Mouse (Mus musculus): Measurements from ENCODE around the gene Tmem238. TPM values are rescaled to one million over a fixed set of nuclear protein-coding genes. Genes with fewer than 3 reads are reported as not detected.

Gene Tmem238
- polyA plus RNA-seq (2014; fragmentation: Illumina TruSeq; extraction: RNeasy Lipid Tissue Mini Kit (QIAGEN cat#74804); ENCODE audit: low read depth, low replicate concordance): 1.3 TPM

DNA sequence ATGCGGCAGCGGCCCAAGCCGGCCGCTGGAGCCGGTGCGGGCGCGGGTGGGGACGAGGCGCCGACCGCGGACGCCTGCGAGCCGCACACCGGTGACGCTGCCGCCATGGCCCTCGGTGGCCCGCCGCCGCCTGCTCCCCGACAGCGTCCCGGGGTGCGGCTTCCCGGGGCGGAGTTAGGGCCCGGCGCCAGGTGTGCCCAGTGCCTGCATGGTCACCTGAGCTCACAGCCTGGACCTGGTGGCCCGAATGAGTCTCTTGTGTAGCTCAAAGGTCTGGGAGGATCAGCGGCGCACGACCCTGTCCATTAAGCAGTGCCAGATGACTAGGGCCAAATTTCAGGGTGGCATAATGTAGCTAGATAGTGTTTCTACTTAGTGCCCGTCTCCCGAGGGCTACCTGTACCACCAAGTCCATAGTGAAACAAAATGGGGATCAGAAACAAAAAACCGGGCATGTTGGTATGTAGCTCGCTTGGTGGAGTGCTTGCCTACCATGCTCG, at the start of gene Tmem238:
Gene Tmem238 (minus strand): TSS at position 221 of the 500 bp plus-strand sequence.

DNA sequence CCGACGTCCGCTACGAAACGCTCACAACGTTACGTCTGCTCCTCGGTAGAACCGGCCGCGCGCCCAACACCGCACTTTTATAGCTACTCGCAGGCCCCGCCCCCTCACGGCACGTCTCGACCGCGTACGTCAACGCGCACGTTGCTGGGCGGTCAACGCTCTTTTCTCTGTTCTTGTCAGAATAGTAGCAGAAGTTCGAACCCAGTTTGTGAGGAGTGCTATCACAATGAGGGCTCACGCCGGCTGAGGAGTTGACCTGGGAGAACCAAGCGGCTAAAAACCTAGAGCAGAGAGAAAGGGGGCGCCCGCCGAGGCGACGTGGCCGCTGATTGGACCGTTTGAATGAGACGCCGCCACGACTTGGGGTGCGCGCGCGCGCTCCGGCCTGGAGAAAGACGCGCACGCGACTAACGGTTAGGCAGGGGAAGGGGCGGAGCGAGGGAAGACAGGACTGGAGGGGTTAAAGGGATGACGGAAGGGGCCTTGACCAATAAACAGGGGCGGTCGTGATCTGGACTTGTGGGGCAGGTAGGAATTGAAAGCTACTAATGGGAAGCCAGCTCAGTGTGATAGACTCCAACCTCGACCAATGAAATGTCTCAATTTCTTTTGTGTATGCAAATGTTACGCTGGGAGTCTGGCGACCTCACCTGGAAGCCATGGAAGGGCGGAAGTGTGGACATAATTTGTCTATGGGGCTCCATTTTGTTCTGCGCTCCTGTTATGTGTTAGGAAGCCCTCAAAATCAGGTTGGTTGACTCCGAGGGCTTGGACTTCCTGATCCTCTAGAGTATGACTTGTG, 23.0 kb upstream of the Tmem238 start, which contains the start of gene Ube2s:
Gene Ube2s (minus strand): TSS at position 288 of the 802 bp plus-strand sequence.

DNA sequence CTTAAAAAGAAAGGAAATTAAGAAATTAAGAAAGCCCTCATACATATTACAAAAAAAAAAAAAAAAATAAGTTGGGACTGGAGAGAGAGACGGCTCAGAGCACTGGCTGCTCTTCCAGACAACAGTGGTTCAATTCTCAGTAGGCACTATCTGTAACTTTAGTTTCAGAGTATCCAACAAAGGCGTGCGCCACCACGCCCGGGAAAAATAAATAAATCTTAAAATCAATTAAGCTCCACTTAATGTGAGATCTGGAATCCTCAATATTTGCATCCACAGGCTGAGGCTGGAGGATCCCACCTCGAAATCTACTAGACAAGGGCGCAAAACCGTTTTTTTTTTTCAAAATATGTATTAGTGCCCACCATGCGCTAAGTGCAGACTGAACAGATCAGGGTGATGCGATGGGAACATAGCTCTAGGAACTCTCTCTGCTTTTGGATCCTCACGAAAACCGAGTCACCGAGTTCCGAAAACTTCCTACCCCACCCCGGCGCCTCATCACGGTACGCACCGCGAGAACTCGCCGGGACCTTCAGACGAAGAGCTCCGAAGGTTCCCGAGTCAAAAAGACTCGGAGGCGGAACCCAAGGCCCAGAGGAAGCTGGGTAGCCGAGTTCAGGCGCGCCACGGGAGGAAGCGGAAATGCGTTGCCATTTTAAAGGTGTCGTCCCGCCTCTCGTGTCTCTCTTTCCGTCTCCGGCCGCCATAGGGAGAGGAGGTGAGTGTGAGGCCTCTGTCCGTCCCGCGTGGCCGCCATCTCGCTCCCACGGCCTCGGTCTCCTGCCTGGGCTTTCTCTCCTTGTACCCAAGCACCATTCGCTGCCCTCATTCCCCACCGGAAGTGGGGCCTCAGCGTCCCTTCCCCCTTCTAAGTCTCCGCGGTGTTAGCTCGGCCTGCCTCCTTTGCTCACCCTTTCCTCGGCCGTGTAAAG, 3.1 kb upstream of the Tmem238 start, which contains the start of gene Rpl28:
Gene Rpl28 (plus strand): TSS at position 597 of the 935 bp plus-strand sequence.

DNA sequence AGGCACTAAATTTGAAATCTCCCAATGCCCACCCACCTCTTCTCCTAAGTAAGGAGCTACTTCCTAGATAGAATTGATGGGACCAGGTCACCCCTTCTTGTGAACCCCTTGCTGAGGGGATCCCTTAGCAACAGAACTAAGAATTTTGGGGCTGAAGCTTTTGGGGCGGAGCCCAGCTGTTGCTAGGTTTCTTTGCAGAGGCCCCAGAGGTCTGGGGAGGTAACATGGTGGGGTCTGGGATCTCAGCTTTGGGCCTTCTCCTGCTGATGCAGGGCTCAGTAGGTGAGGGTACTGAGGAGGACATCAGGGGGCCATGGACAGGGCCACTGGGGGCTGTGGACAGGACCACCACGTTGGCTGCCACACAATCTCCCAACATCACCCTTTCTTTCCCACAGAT, 6.7 kb downstream of the Tmem238 start, which contains the start of the genes Il11 and Tmem190:
Gene Il11 (minus strand): TSS at position 101 of the 400 bp plus-strand sequence.
Gene Tmem190 (plus strand): TSS at position 179 of the 400 bp plus-strand sequence.

DNA sequence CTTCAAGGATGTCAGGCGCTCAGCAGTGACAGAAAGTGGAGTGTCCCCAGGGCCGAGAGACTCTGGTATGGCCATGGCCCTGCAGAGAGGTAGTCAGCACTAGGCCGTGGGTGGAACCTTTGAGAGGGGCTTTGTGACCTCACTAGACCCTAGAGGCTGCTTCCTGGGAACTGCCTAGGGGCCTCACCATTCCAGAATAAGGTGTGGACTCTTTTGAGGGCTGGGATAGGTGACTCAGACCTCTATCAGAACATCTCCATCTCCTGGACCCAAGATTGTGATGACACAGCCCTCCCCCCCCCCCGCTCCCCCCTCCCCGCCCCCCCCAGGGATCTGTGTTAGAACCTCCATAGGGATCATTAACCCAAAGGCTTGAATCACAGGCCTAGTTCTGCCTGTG, 18.3 kb downstream of the Tmem238 start, which contains the start of gene Fam71e2:
Gene Fam71e2 (minus strand): TSS at position 101 of the 400 bp plus-strand sequence.

DNA sequence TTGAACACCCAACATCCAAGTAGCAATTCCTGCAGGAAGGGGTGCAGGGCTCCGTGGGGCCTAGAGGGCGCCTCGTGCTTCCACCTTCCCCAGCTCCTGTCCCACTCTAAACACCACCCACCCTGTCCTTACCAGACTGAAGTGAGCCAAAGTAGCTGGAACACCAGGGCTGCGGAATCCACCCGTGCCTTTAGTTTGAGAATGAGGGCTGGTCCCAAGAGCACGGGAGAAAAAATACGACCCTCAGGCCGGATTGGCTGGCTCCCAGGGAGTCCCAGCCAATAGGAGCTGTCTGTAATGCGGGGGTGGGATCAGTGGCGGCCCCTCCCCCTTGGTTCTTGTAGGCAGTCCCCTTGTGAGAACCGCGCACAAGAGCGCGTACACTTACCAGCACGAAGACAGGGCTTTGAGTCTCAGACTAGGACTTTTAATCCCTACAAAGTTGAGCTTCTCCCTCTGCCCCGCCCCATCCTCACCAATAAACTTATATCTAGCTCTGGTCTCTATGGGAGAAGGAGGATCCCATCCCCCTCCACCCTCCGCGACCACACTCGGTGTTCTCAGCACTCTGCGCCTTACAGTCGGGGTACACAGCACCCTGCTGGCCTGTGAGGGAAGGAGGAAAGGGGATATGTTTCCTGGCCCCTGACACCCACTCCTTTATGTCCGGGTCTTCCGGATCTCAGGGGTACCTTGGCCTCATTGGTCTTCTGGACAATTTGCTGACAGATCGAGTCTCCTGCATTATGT, 36.5 kb downstream of the Tmem238 start, which contains the start of gene Cox6b2:
Gene Cox6b2 (minus strand): TSS at position 274 of the 750 bp plus-strand sequence.

DNA sequence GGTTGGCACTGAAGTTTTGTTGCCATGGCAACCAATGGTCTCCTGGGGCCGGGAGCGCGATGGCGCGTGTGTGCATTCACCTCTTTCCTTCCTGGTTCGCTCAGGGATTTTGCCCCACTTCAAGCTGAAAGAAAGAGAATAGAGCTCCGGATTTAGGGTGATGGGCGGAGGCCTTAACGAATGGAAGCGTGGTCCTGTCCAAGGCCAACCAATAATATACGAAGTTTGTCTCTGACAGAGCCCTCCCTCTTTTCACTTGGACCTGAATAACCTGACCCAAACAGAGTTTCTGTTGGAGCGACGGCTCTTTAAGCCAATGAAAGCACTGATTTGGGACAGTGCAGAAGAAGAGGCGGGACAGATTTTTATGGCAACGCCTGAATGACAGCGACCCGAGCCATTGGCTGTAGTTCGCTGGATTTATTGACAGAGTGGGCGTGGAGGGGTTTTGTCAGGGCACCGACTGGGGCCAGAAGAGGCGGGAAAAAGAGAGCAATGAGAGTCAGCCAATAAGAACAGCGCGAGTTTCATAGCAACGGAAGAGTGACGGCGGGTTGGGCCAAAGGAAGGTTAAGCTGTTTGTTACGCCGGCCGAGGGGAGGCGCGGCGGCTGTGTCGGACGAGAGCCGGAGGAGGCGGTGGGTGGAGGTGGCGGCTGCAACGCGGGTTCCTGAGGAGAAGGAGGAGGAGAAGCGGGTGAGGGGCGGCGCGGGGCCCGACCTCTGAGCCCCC, 49.7 kb downstream of the Tmem238 start, which contains the start of gene Kmt5c:
Gene Kmt5c (plus strand): TSS at position 572 of the 732 bp plus-strand sequence.

Other genes starting within 250 kb of the Tmem238 start
- not detected for gene Syt5, start 242.1 kb downstream of the Tmem238 start, polyA plus RNA-seq (2014; fragmentation: Illumina TruSeq; extraction: RNeasy Lipid Tissue Mini Kit (QIAGEN cat#74804); ENCODE audit: low read depth, low replicate concordance)
- not detected for gene Ptprh, start 185.6 kb downstream of the Tmem238 start, polyA plus RNA-seq (2014; fragmentation: Illumina TruSeq; extraction: RNeasy Lipid Tissue Mini Kit (QIAGEN cat#74804); ENCODE audit: low read depth, low replicate concordance)
- gene Tmem86b, start 158.2 kb downstream of the Tmem238 start, polyA plus RNA-seq (2014; fragmentation: Illumina TruSeq; extraction: RNeasy Lipid Tissue Mini Kit (QIAGEN cat#74804); ENCODE audit: low read depth, low replicate concordance): 3.1 TPM
- 11.6 TPM for gene Ppp6r1, start 130.6 kb downstream of the Tmem238 start, polyA plus RNA-seq (2014; fragmentation: Illumina TruSeq; extraction: RNeasy Lipid Tissue Mini Kit (QIAGEN cat#74804); ENCODE audit: low read depth, low replicate concordance)
- not detected for gene Hspbp1, start 104.6 kb downstream of the Tmem238 start, polyA plus RNA-seq (2014; fragmentation: Illumina TruSeq; extraction: RNeasy Lipid Tissue Mini Kit (QIAGEN cat#74804); ENCODE audit: low read depth, low replicate concordance)
- 0.24 TPM for gene Brsk1, start 99.1 kb downstream of the Tmem238 start, polyA plus RNA-seq (2014; fragmentation: Illumina TruSeq; extraction: RNeasy Lipid Tissue Mini Kit (QIAGEN cat#74804); ENCODE audit: low read depth, low replicate concordance)
- not detected for gene Tmem150b, start 64.4 kb downstream of the Tmem238 start, polyA plus RNA-seq (2014; fragmentation: Illumina TruSeq; extraction: RNeasy Lipid Tissue Mini Kit (QIAGEN cat#74804); ENCODE audit: low read depth, low replicate concordance)
- 0.89 TPM for gene Kmt5c, start 49.5 kb downstream of the Tmem238 start, polyA plus RNA-seq (2014; fragmentation: Illumina TruSeq; extraction: RNeasy Lipid Tissue Mini Kit (QIAGEN cat#74804); ENCODE audit: low read depth, low replicate concordance)
- not detected for gene Cox6b2, start 36.6 kb downstream of the Tmem238 start, polyA plus RNA-seq (2014; fragmentation: Illumina TruSeq; extraction: RNeasy Lipid Tissue Mini Kit (QIAGEN cat#74804); ENCODE audit: low read depth, low replicate concordance)
- not detected for gene Fam71e2, start 18.4 kb downstream of the Tmem238 start, polyA plus RNA-seq (2014; fragmentation: Illumina TruSeq; extraction: RNeasy Lipid Tissue Mini Kit (QIAGEN cat#74804); ENCODE audit: low read depth, low replicate concordance)
- gene Il11, start 6.8 kb downstream of the Tmem238 start, polyA plus RNA-seq (2014; fragmentation: Illumina TruSeq; extraction: RNeasy Lipid Tissue Mini Kit (QIAGEN cat#74804); ENCODE audit: low read depth, low replicate concordance): 0.20 TPM
- gene Tmem190, start 6.7 kb downstream of the Tmem238 start, polyA plus RNA-seq (2014; fragmentation: Illumina TruSeq; extraction: RNeasy Lipid Tissue Mini Kit (QIAGEN cat#74804); ENCODE audit: low read depth, low replicate concordance): not detected
- gene Rpl28, start 3.2 kb upstream of the Tmem238 start, polyA plus RNA-seq (2014; fragmentation: Illumina TruSeq; extraction: RNeasy Lipid Tissue Mini Kit (QIAGEN cat#74804); ENCODE audit: low read depth, low replicate concordance): 11.3 TPM
- 2.9 TPM for gene Ube2s, start 22.9 kb upstream of the Tmem238 start, polyA plus RNA-seq (2014; fragmentation: Illumina TruSeq; extraction: RNeasy Lipid Tissue Mini Kit (QIAGEN cat#74804); ENCODE audit: low read depth, low replicate concordance)
- 3.2 TPM for gene Shisa7, start 55.0 kb upstream of the Tmem238 start, polyA plus RNA-seq (2014; fragmentation: Illumina TruSeq; extraction: RNeasy Lipid Tissue Mini Kit (QIAGEN cat#74804); ENCODE audit: low read depth, low replicate concordance)
- gene Isoc2b, start 80.6 kb upstream of the Tmem238 start, polyA plus RNA-seq (2014; fragmentation: Illumina TruSeq; extraction: RNeasy Lipid Tissue Mini Kit (QIAGEN cat#74804); ENCODE audit: low read depth, low replicate concordance): 2.9 TPM
- gene Isoc2a, start 87.5 kb upstream of the Tmem238 start, polyA plus RNA-seq (2014; fragmentation: Illumina TruSeq; extraction: RNeasy Lipid Tissue Mini Kit (QIAGEN cat#74804); ENCODE audit: low read depth, low replicate concordance): 5.4 TPM
- gene Gm36210, start 116.9 kb upstream of the Tmem238 start, polyA plus RNA-seq (2014; fragmentation: Illumina TruSeq; extraction: RNeasy Lipid Tissue Mini Kit (QIAGEN cat#74804); ENCODE audit: low read depth, low replicate concordance): not detected
- not detected for gene Zfp628, start 125.6 kb upstream of the Tmem238 start, polyA plus RNA-seq (2014; fragmentation: Illumina TruSeq; extraction: RNeasy Lipid Tissue Mini Kit (QIAGEN cat#74804); ENCODE audit: low read depth, low replicate concordance)
- gene Nat14, start 132.4 kb upstream of the Tmem238 start, polyA plus RNA-seq (2014; fragmentation: Illumina TruSeq; extraction: RNeasy Lipid Tissue Mini Kit (QIAGEN cat#74804); ENCODE audit: low read depth, low replicate concordance): 0.57 TPM
- not detected for gene Ssc5d, start 136.1 kb upstream of the Tmem238 start, polyA plus RNA-seq (2014; fragmentation: Illumina TruSeq; extraction: RNeasy Lipid Tissue Mini Kit (QIAGEN cat#74804); ENCODE audit: low read depth, low replicate concordance)
- gene Sbk2, start 174.8 kb upstream of the Tmem238 start, polyA plus RNA-seq (2014; fragmentation: Illumina TruSeq; extraction: RNeasy Lipid Tissue Mini Kit (QIAGEN cat#74804); ENCODE audit: low read depth, low replicate concordance): not detected
- gene Sbk3, start 181.5 kb upstream of the Tmem238 start, polyA plus RNA-seq (2014; fragmentation: Illumina TruSeq; extraction: RNeasy Lipid Tissue Mini Kit (QIAGEN cat#74804); ENCODE audit: low read depth, low replicate concordance): not detected
- gene Zfp579, start 206.5 kb upstream of the Tmem238 start, polyA plus RNA-seq (2014; fragmentation: Illumina TruSeq; extraction: RNeasy Lipid Tissue Mini Kit (QIAGEN cat#74804); ENCODE audit: low read depth, low replicate concordance): 10.8 TPM
- gene Zfp524, start 224.8 kb upstream of the Tmem238 start, polyA plus RNA-seq (2014; fragmentation: Illumina TruSeq; extraction: RNeasy Lipid Tissue Mini Kit (QIAGEN cat#74804); ENCODE audit: low read depth, low replicate concordance): not detected
- 11.1 TPM for gene Fiz1, start 225.0 kb upstream of the Tmem238 start, polyA plus RNA-seq (2014; fragmentation: Illumina TruSeq; extraction: RNeasy Lipid Tissue Mini Kit (QIAGEN cat#74804); ENCODE audit: low read depth, low replicate concordance)
- gene Gm44973, start 225.8 kb upstream of the Tmem238 start, polyA plus RNA-seq (2014; fragmentation: Illumina TruSeq; extraction: RNeasy Lipid Tissue Mini Kit (QIAGEN cat#74804); ENCODE audit: low read depth, low replicate concordance): not detected
- gene Zfp865, start 230.7 kb upstream of the Tmem238 start, polyA plus RNA-seq (2014; fragmentation: Illumina TruSeq; extraction: RNeasy Lipid Tissue Mini Kit (QIAGEN cat#74804); ENCODE audit: low read depth, low replicate concordance): 2.9 TPM
- gene Ccdc106, start 230.9 kb upstream of the Tmem238 start, polyA plus RNA-seq (2014; fragmentation: Illumina TruSeq; extraction: RNeasy Lipid Tissue Mini Kit (QIAGEN cat#74804); ENCODE audit: low read depth, low replicate concordance): 0.49 TPM
- gene 4632433K11Rik, start 244.5 kb upstream of the Tmem238 start, polyA plus RNA-seq (2014; fragmentation: Illumina TruSeq; extraction: RNeasy Lipid Tissue Mini Kit (QIAGEN cat#74804); ENCODE audit: low read depth, low replicate concordance): 3.2 TPM
- gene Zfp784, start 248.8 kb upstream of the Tmem238 start, polyA plus RNA-seq (2014; fragmentation: Illumina TruSeq; extraction: RNeasy Lipid Tissue Mini Kit (QIAGEN cat#74804); ENCODE audit: low read depth, low replicate concordance): 5.4 TPM